Mouse (Mus musculus) urinary bladder, postnatal 25 days (tissue): Measurements from ENCODE around the gene Fgfr1op.

ENCODE experiments used
- DNase-seq: peaks from one replicate; pipeline ENCODE4 v3.0.0; 2022; ENCODE audit warnings: low spot score

Fgfr1op gene

GRCm38 (mm10) chr17:8228622-8229021 is 63.3 kb downstream of the Fgfr1op start:
- no peak for DNase-seq

- no peak for DNase-seq
Measured at GRCm38 (mm10) chr17:8229607-8230006, 64.3 kb downstream of the Fgfr1op start.

GRCm38 (mm10) chr17:8232089-8232488 is 66.8 kb downstream of the Fgfr1op start:
- no peak for DNase-seq

GRCm38 (mm10) chr17:8233618-8234214 is 68.4 kb downstream of the Fgfr1op start:
- no peak for DNase-seq

DNA sequence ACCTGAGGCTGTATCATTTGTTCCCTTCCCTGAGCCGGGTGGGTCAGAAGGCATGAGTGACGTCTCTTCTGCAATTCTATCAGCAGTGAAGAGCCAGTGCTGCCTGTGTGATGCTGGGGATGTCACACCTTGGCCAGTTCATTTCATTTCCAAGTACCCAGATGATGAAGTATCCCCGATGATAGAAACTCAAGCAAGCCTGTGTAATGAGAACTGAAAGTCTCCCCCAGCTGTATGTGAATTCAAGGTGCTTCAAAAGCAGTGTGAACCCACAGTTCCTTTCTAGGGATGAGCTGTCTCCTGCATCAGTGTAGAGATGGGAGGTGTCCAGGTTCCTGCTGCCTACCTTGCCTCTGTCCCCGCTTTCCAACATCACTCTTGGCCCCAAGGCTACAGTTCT is 69.2 kb downstream of the Fgfr1op start:
- no peak for DNase-seq

- DNase-seq = no peak
Measured at GRCm38 (mm10) chr17:8235743-8236142, 70.4 kb downstream of the Fgfr1op start, which contains the start of gene Ccr6. Ccr6 (plus strand) TSS chr17:8236043.

- DNase-seq = no peak
Measured at GRCm38 (mm10) chr17:8238012-8238710, 72.9 kb downstream of the Fgfr1op start.

- no peak for DNase-seq
Measured at GRCm38 (mm10) chr17:8239561-8239960, 74.3 kb downstream of the Fgfr1op start.

GRCm38 (mm10) chr17:8240517-8240916 is 75.2 kb downstream of the Fgfr1op start:
- DNase-seq = no peak

DNA sequence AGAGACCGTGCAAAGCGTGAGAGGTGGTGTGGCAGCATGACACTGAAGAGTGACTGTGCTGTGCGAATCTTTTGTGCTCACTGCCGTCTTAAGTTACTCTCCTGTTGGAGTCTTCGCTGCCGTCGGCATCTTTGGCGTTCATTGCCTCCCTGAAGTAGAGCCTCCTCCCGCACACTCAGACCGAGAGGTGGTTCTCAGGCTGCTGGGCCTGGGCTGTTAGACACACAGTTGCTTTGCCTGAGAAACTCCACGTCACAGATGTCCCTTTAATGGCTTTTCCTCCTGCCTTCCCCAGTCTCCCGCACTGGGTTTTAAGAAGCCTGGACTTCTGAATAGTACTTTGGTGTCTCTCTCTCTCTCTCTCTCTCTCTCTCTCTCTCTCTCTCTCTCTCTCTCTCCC is 76.3 kb downstream of the Fgfr1op start:
- no peak for DNase-seq

- DNase-seq = no peak
Measured at GRCm38 (mm10) chr17:8242186-8242585, 76.9 kb downstream of the Fgfr1op start.

- DNase-seq = no peak
Measured at GRCm38 (mm10) chr17:8244124-8244523, 78.8 kb downstream of the Fgfr1op start.

DNA sequence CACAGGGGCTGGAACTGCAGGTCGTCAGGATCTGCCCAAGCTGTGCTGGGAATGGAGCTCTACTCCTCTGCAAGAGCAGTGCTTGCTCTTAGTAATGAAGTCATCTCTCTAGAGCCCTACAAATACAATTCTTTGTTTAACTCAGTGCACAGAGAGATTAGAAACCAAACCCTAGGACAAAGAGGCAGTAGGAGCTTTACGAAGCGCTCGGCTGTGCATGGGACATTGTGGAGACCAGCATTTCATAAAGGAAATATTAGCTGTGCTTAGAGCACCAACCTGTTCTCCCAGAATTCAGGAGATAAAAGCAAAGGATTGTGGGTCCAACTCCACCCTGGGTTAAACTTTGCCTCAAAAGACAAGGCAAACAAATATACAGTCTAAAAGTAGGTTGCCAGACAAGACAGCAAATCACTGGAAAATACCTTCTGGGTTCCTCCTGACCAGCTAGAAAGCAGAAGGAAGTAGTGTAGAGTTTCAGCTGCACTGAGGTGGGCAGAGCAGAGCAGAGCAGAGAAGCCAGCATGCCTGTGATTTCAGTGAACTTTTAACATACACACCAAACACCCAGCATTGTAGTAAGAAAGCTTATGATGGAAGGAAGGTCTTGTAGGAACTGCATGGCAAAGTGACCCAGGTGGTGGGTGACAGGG is 80.9 kb downstream of the Fgfr1op start:
- no peak for DNase-seq
